Mouse (Mus musculus) small intestine, adult 2 months (tissue): ENCODE results near the gene Phf11d. TPM values are rescaled to one million over a fixed set of nuclear protein-coding genes. Genes with fewer than 3 reads are reported as not detected.
"Not testable (repeated sequence)": the region's sequence is repeated elsewhere in the genome, so short reads cannot be mapped to it uniquely, and the experiment has no call there.

Source experiments
- H3K27ac ChIP-seq: fragments of 200-500 bp; 2 replicates; pipeline ENCODE4 v1.5.1; 2012; ENCODE audit warnings: low read depth, low read length, control low read depth, inconsistent platforms; ENCODE audit not compliant: insufficient read depth
- H3K27me3 ChIP-seq: fragments of 200-500 bp; 2 replicates; pipeline ENCODE4 v1.6.1; 2012; ENCODE audit warnings: mild to moderate bottlenecking, moderate library complexity, low read length, inconsistent platforms; ENCODE audit not compliant: control insufficient read depth, insufficient read depth
- H3K36me3 ChIP-seq: fragments of 200-500 bp; 2 replicates; pipeline ENCODE4 v1.6.1; 2012; ENCODE audit warnings: mild to moderate bottlenecking, low read length, control low read depth, inconsistent platforms; ENCODE audit not compliant: control insufficient read depth, insufficient read depth
- H3K4me1 ChIP-seq: fragments of 200-500 bp; 2 replicates; pipeline ENCODE4 v1.6.1; 2012; ENCODE audit warnings: low read length, inconsistent platforms, mixed read lengths; ENCODE audit not compliant: control insufficient read depth, insufficient read depth, insufficient read length
- H3K4me3 ChIP-seq: fragments of 200-500 bp; 2 replicates; pipeline ENCODE4 v1.5.1; 2012; ENCODE audit warnings: low read depth, mild to moderate bottlenecking, control low read depth, inconsistent platforms, low read length, moderate library complexity
- CTCF ChIP-seq: fragments of 200-500 bp; IDR thresholded peaks from 2 replicates; pipeline ENCODE4 v1.5.1; 2012; ENCODE audit warnings: low read depth, mild to moderate bottlenecking, control low read depth, inconsistent platforms, low read length, moderate library complexity, mixed read lengths; ENCODE audit not compliant: insufficient replicate concordance, insufficient read length; ENCODE audit errors: extremely low read depth
- POLR2A ChIP-seq: fragments of 200-500 bp; IDR thresholded peaks from 2 replicates; pipeline ENCODE4 v1.6.1; 2012; ENCODE audit warnings: low read depth, mild to moderate bottlenecking, control low read depth, inconsistent platforms, low read length, moderate library complexity
- WGBS: fragments of 180-500 bp; shearing (Covaris S2); methylation state at CpG from one replicate; pipeline ENCODE4 v1.1.7; 2018; 5-methylcytosine and 5-hydroxymethylcytosine counted together
- polyA plus RNA-seq: library from polyadenylated mRNA; depleted of rRNA; stranded (reverse); fragments of >200 nt; gene quantifications from 2 replicates; pipeline ENCODE4 v1.2.3, GENCODE M21; 2012; rRNA removed

Gene Phf11d
- polyA plus RNA-seq, 1 experiment = 3.0 TPM

DNA sequence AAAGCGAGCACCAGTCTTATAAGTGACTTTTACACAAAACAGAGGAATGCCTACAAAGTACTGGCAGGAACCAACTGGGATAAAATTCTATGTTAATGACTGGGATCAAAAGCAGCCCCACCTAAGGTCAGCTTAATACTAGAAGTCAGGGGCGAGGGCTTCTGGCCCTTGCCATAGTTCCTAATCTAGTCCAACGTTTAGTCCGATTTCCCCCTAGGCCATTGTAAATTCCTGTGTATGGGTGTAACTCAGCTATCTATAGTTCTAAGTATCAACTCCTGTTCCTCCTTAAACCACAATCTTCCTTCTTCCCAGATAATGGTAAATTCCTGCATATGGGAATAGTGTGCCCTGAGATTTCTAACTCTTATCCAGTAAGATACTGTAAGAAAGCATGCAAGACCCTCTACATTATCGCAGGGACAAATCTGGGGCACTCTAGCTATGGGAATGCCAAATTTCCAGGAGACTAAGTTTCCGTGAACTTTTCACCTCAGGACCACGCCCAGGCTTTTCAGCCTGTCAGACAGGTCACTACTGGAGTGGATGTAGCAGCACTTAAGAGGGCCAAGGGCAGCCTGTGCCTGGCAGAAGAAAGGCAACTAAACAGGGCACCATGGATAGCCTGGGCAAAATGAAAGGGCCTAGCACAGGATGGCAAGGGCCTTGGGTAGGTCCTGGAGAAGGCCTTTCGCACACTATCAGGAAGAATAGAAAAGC is 1.3 kb upstream of the Phf11d start:
- H3K27me3 ChIP-seq = no peaks in the 10 kb centered on the region
- H3K4me3 ChIP-seq = no peak overlapping the region
- H3K27ac ChIP-seq = no peak overlapping the region; the same call in 1 of the 2 replicates
- peaks cover 5% of the 10 kb centered on the region for H3K4me1 ChIP-seq
- TF ChIP-seq POLR2A = no peak
- TF ChIP-seq CTCF = no peak
- WGBS = 50% methylated on average over 8 of the region's 8 CpGs
- H3K36me3 ChIP-seq = no peaks in the 10 kb centered on the region

DNA sequence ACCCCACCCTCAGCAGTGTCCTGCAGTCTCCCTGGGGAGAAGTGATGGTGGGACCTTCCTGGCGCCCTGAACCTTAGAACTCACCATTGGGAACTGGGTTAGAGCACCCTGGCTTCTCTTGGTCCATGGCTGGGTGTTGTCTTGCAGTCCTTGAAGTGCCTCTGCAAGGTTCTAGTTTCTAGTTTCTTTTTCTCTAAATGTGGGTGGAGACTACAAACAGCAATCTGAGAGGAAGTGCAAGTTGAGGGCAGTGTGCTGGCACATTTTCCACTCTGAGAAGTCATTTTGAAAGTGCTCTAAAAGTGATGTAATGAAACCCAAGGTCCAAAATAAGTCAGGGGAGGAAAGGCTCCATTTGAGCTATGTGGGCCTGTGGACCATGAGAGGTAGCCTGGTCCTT is 24.1 kb downstream of the Phf11d start, which contains the start of gene Phf11b:
TSS of gene Phf11b (minus strand) at position 163 of the 400 bp plus-strand sequence.
- not testable (repeated sequence) for H3K36me3 ChIP-seq, H3K4me1 ChIP-seq, H3K27ac ChIP-seq, H3K27me3 ChIP-seq
- H3K4me3 ChIP-seq = peak within 1 kb of the TSS; percentile 50
- 53% methylated on average over 1 of the region's 1 CpGs for WGBS

DNA sequence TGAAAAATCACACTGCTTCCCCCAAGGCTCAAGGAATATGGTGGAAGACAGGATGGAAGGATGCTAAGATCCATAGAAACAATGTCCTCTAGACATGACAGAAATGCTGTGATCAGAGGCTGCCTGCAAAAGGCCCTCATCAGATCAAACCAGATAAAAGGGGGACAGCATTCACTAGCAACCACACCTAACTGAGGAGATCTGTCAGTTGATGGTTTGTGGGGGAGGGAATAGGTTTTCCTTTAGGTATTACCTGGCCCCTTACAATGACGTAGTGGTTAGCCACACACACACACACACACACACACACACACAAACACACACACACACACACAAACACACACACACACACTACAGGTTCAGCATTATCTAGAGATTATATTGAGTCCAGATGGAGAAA is 25.7 kb downstream of the Phf11d start:
- WGBS = 89% methylated on average over 1 of the region's 1 CpGs
- H3K4me3 ChIP-seq = no peak overlapping the region
- H3K36me3 ChIP-seq = no peaks in the 10 kb centered on the region
- H3K4me1 ChIP-seq = no peaks in the 10 kb centered on the region
- H3K27ac ChIP-seq = no peak overlapping the region
- no peaks in the 10 kb centered on the region for H3K27me3 ChIP-seq
- TF ChIP-seq CTCF (no peak), POLR2A (no peak)

DNA sequence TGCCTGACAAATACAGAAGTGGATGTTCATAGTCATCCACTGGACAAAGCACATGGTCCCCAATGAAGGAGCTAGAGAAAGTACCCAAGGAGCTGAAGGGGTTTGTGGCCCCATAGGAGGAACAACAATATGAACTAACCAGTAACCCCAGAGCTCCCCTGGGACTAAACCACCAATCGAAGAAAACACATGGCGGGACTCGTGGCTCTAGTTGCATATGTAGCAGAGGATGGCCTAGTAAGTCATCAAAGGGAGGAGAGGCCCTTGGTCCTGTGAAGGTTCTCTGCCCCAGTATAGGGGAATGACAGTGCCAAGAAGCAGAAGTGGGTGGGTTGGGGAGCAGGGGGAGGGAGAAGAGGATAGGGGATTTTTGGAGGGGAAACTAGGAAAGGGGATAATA is 29.2 kb downstream of the Phf11d start:
- not testable (repeated sequence) for H3K4me3 ChIP-seq, H3K27me3 ChIP-seq, H3K4me1 ChIP-seq, H3K27ac ChIP-seq, H3K36me3 ChIP-seq
- 89% methylated on average over 3 of the region's 3 CpGs for WGBS

DNA sequence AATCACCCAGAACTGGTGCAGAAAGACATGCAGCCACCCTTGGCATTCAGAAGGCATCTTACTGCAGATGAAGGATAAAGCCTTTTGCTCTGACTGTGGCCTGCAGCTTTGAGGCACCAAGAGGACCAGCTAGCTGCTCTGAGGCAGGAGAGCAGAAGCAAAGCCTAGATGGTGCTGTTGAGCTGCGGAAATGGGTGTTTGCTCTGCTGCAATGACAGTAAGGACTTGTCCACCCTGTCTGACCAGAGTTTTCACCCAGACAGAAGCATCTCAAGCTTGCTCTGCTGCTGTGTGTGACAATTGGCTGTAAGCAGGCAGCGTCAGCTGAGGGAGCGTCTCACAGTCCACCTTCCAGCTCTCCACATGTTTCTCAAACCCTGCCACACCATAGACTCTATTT is 34.8 kb downstream of the Phf11d start:
- not testable (repeated sequence) for H3K4me3 ChIP-seq, H3K4me1 ChIP-seq, H3K36me3 ChIP-seq, H3K27me3 ChIP-seq, H3K27ac ChIP-seq
- peak; percentile 22; the same call in 1 of the 2 replicates for TF ChIP-seq CTCF
- 28% methylated on average over 3 of the region's 3 CpGs for WGBS

DNA sequence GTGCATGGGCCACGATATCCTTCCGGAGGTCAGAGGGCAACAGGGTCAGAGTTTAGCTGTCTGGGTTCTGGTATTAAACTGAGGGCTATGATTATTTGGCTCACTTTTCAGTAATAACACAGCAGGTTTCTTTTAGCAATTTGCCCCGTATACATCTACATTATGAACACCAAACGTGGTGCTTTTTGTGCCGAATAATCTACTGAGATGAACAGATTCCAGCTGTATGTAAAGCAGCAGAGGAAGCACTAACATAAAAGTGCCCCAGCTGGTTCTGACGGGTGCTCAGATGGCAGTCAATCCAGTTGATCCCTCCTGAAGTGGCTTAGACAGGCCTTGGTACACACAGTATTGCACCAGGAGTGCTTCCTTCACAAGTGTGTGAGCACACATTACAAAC is 45.3 kb downstream of the Phf11d start:
- not testable (repeated sequence) for H3K27me3 ChIP-seq, H3K27ac ChIP-seq, H3K4me3 ChIP-seq, H3K4me1 ChIP-seq, H3K36me3 ChIP-seq
- 82% methylated on average over 6 of the region's 6 CpGs for WGBS

DNA sequence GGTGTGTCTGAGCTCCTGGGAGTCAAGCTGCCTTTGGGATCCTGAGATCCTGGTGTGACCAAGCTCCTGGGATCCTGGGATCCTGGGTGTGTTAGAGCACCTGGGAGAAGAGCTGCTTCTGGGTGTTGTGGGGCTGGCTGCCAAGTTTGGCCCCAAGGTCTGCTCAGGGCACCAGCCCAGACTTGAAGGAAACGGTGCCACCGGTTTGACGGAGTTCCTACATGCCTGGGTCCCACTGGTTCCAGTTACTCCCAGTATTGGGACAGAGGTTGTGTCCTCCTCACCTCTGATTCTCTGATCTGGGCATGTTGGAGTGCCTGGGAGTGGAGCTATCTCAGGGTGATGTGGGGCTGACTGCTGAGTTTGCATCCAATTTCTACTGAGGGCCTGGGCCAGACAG is 46.2 kb downstream of the Phf11d start:
- not testable (repeated sequence) for H3K27me3 ChIP-seq

More for the DNA sequence above, 46.2 kb downstream of the Phf11d start:
- H3K36me3 ChIP-seq, H3K27ac ChIP-seq, H3K4me1 ChIP-seq, H3K4me3 ChIP-seq: not testable (repeated sequence)
- 75% methylated on average over 3 of the region's 3 CpGs for WGBS

Other genes with a start within 250 kb of the Phf11d start
- gene 1700129C05Rik, start 222.6 kb downstream of the Phf11d start, polyA plus RNA-seq = not detected in 2 replicates
- not detected in 2 replicates for gene Gm5142, start 186.7 kb downstream of the Phf11d start, polyA plus RNA-seq
- gene Rcbtb1, start 164.3 kb downstream of the Phf11d start, polyA plus RNA-seq = 12.1 and 21.0 TPM in 2 replicates
- gene Gm6904, start 105.3 kb downstream of the Phf11d start, polyA plus RNA-seq = not detected in 2 replicates
- gene Phf11a, start 67.9 kb downstream of the Phf11d start, polyA plus RNA-seq = 0.22 and 0.25 TPM in 2 replicates
- gene Phf11b, start 24.1 kb downstream of the Phf11d start, polyA plus RNA-seq = 0.10 and 0.16 TPM in 2 replicates
- gene Phf11c, start 29.9 kb upstream of the Phf11d start, polyA plus RNA-seq = 0.14 and 0.29 TPM in 2 replicates
- 2.3 and 5.6 TPM in 2 replicates for gene Setdb2, start 75.4 kb upstream of the Phf11d start, polyA plus RNA-seq
- 1.7 and 2.9 TPM in 2 replicates for gene Cab39l, start 75.5 kb upstream of the Phf11d start, polyA plus RNA-seq
- gene Cdadc1, start 232.5 kb upstream of the Phf11d start, polyA plus RNA-seq = 0.63 and 1.9 TPM in 2 replicates